Mouse (Mus musculus) stomach, postnatal 0 days (tissue): ENCODE measurements around the gene Ccnd1.

Experiments used
- CTCF ChIP-seq: IDR thresholded peaks from 2 replicates; pipeline ENCODE4 v1.5.1; 2016; ENCODE audit warnings: antibody characterized with exemption, low read depth, mild to moderate bottlenecking, moderate library complexity
- EP300 ChIP-seq: optimal IDR thresholded peaks from 2 replicates; pipeline ENCODE3; 2016; ENCODE audit warnings: antibody characterized with exemption

GRCm38 (mm10) chr7:144937490-144937889, 2.2 kb downstream of the Ccnd1 start:
- TF ChIP-seq EP300 (no peak), CTCF (peak; percentile 99)
